ENCODE assay signal across 8 mouse cellular contexts in genomic region chr13:40704864-40705455, GRCm38 (mm10). TPM values are rescaled to one million over a fixed set of nuclear protein-coding genes. Genes with fewer than 3 reads are reported as not detected.
DNase-seq lines count a peak whose midpoint lies in the region; ATAC-seq and TF ChIP-seq lines count a peak whose summit lies in the region.

No protein-coding gene starts in this region.

- H3K4me2 ChIP-seq in heart, postnatal 0 days (ENCODE audit: low read depth, low read length) = no peak overlapping the region
- peak overlapping the region; percentile 55 for H3K4me2 ChIP-seq in hindbrain, embryonic 15.5 days
- H3K4me2 ChIP-seq in neural tube, embryonic 11.5 days (ENCODE audit: low read depth) = peak overlapping the region; percentile 28

- no peak for TF ChIP-seq CTCF in heart, postnatal 0 days (IDR thresholded peaks at IDR 0.05; ENCODE audit: low read depth)

- no peaks in the 10 kb centered on the region for H3K36me3 ChIP-seq in heart, postnatal 0 days (replicated peaks; ENCODE audit: control insufficient read depth, insufficient read depth, low read length)
- no peaks in the 10 kb centered on the region for H3K36me3 ChIP-seq in hindbrain, embryonic 15.5 days
- no peaks in the 10 kb centered on the region for H3K36me3 ChIP-seq in neural tube, embryonic 11.5 days (ENCODE audit: control insufficient read depth, insufficient read depth, low read length)

- no peaks in the 10 kb centered on the region for H3K4me1 ChIP-seq in heart, postnatal 0 days (ENCODE audit: control insufficient read depth, insufficient read depth)
- peaks cover 27% of the 10 kb centered on the region for H3K4me1 ChIP-seq in hindbrain, embryonic 15.5 days (replicated peaks)
- H3K4me1 ChIP-seq in neural tube, embryonic 11.5 days (ENCODE audit: control insufficient read depth, insufficient read depth, low read length) = peaks cover 10% of the 10 kb centered on the region; the same call in 1 of the 2 replicates

- H3K27ac ChIP-seq in heart, postnatal 0 days (ENCODE audit: low read depth) = no peak overlapping the region
- H3K27ac ChIP-seq in hindbrain, embryonic 15.5 days (replicated peaks) = no peak overlapping the region
- H3K27ac ChIP-seq in neural tube, embryonic 11.5 days (ENCODE audit: low read depth, low read length) = peak overlapping the region; percentile 58; the same call in 1 of the 2 replicates

- peaks cover 99% of the 10 kb centered on the region for H3K27me3 ChIP-seq in heart, postnatal 0 days (ENCODE audit: control insufficient read depth, insufficient read depth, low read length)
- peaks cover 80% of the 10 kb centered on the region for H3K27me3 ChIP-seq in hindbrain, embryonic 15.5 days
- peaks cover 94% of the 10 kb centered on the region for H3K27me3 ChIP-seq in neural tube, embryonic 11.5 days (ENCODE audit: control insufficient read depth, insufficient read depth, low read length)

- no peak overlapping the region for H3K9ac ChIP-seq in heart, postnatal 0 days (replicated peaks; ENCODE audit: low read depth, low read length)
- no peak overlapping the region for H3K9ac ChIP-seq in hindbrain, embryonic 15.5 days
- peak overlapping the region; percentile 14; the same call in 1 of the 2 replicates for H3K9ac ChIP-seq in neural tube, embryonic 11.5 days (ENCODE audit: low read length)

- 0 out of 2 replicates have a peak overlapping the region, but pooled peaks have one; percentile 8 for H3K4me3 ChIP-seq in heart, postnatal 0 days (ENCODE audit: low read depth, low read length)
- H3K4me3 ChIP-seq in hindbrain, embryonic 15.5 days = peak overlapping the region; percentile 35; the same call in 1 of the 2 replicates
- peak overlapping the region; percentile 6 for H3K4me3 ChIP-seq in neural tube, embryonic 11.5 days (ENCODE audit: low read depth, low read length)

- ATAC-seq in heart, postnatal 0 days (ENCODE audit: insufficient read depth, low read depth) = no peak
- no peak for ATAC-seq in hindbrain, embryonic 15.5 days (ENCODE audit: low FRiP score, low read depth)
- ATAC-seq in neural tube, embryonic 11.5 days (ENCODE audit: insufficient read depth, low FRiP score, low TSS enrichment) = no peak

- no peak for DNase-seq in heart, postnatal 0 days (ENCODE audit: low spot score)
- DNase-seq in heart, adult 9 months (ENCODE audit: low spot score in 2 of 2) = no peak
- DNase-seq in embryo, embryonic 10.5 days (ENCODE audit: low spot score) = peak; percentile 69
- peak; percentile 71 for DNase-seq in neural tube, embryonic 11.5 days (ENCODE audit: low spot score)
- DNase-seq in layer of hippocampus, adult 8-10 months (ENCODE audit: low spot score in 2 of 2) = no peak
- DNase-seq in layer of hippocampus, adult 18-20 months (ENCODE audit: low spot score in 2 of 2) = no peak
- no peak for DNase-seq in right cerebral cortex, postnatal 10 days (ENCODE audit: low spot score in 2 of 2)

- 2% methylated on average over 28 of the region's 28 CpGs for WGBS in heart, postnatal 0 days
- WGBS in hindbrain, embryonic 15.5 days = under 1% methylated on average over 28 of the region's 28 CpGs
- WGBS in neural tube, embryonic 11.5 days = under 1% methylated on average over 28 of the region's 28 CpGs

- H3K9me3 ChIP-seq in heart, postnatal 0 days (replicated peaks; ENCODE audit: control insufficient read depth, low read length) = no peaks in the 10 kb centered on the region
- H3K9me3 ChIP-seq in hindbrain, embryonic 15.5 days = no peaks in the 10 kb centered on the region
- H3K9me3 ChIP-seq in neural tube, embryonic 11.5 days (ENCODE audit: control insufficient read depth, low read length) = no peaks in the 10 kb centered on the region

- TF ChIP-seq EP300 in heart, postnatal 0 days (IDR thresholded peaks at IDR 0.05; ENCODE audit: low read depth) = no peak

RNA-seq across cellular contexts. Expression of gene Tfap2a, which starts 33.2 kb away (rescaled TPM):
- 0.69 TPM in 1 of 2 replicates, not detected in the other for total RNA-seq in heart, postnatal 0 days (2014; rRNA removed; ENCODE audit: low replicate concordance)
- polyA plus RNA-seq in heart, postnatal 0 days (2015; fragmentation: Nextera tagmentation; extraction: Ambion mirVana) = not detected in 2 replicates
- polyA plus RNA-seq in hindbrain, embryonic 15.5 days (2015; fragmentation: Nextera tagmentation; extraction: Ambion mirVana) = 10.5 and 11.5 TPM in 2 replicates
- polyA plus RNA-seq in neural tube, embryonic 11.5 days (2014; fragmentation: Nextera tagmentation; extraction: Ambion mirVana) = 12.9 and 13.7 TPM in 2 replicates
- under 1 TPM; 0.27 to 0.45 (median 0.30) TPM for total RNA-seq in layer of hippocampus, adult 8-10 months (2022)
- total RNA-seq in layer of hippocampus, adult 18-20 months (2021) = under 1 TPM; 0.27 to 0.30 TPM

Comparison
In these comparisons a context has a peak if more than half of its experiments do, and no peak if none do; other contexts are left out.
1. DNase-seq: peak in embryo, embryonic 10.5 days (single experiment) and neural tube, embryonic 11.5 days (single experiment); none in heart, postnatal 0 days (single experiment), heart, adult 9 months (0 of 2), layer of hippocampus, adult 8-10 months (0 of 2), layer of hippocampus, adult 18-20 months (0 of 2) and right cerebral cortex, postnatal 10 days (0 of 2).
2. Peak in every context shown above with its lines, with median percentiles within 50 percentile points of each other: H3K4me3 ChIP-seq.